Mouse (Mus musculus) yolk sac, embryonic 10.5 days (tissue): ENCODE results near the gene Gm6583.
"Not testable (repeated sequence)": the region's sequence is repeated elsewhere in the genome, so short reads cannot be mapped to it uniquely, and the experiment has no call there.

Source experiments
- DNase-seq: peaks from one replicate; pipeline ENCODE4 v3.0.0-alpha.2; 2017; ENCODE audit warnings: low spot score

The Gm6583 gene

DNA sequence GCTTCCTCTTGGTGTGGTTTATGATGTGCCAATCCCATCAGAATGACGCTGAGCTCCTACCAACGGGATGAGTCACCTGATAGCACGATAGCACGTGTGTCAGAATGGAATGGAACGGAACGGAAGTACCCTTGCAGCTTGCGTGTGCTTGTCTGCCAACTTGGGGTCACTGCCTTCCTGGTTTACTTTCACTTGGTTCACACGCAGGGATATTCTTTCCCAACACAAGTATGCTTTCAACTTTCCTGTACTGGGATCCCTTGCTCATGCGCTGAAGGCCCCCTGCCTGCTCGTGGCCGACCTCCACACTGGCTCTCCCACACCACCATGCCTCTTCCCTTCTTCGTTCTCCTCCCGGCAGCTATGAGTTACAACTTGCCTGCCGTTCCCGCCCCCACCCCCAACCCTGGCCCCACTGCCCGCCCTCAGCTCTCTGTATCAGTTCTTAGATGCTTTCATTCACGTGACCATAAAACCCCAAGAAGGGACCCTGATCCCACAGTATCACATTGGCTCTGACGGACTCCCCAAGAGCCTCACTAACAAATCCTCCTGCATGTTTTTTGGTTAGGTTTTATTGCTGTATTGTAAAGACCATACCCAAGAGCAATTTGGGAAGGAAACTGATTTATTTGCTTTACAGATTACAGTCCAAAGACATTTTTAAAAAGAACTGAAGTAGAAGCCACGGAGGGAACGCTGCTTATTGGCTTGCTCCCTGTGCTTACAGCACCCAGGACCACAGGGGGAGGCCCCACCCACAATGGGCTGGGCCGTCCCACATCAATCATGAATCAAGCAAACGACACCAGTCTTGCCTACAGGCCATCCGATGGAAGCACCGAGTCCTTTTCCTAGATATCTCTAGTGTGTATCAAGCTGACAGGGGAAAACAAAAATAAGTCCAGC, 30.9 kb downstream of the Gm6583 start:
- peak; percentile 30 for DNase-seq

DNA sequence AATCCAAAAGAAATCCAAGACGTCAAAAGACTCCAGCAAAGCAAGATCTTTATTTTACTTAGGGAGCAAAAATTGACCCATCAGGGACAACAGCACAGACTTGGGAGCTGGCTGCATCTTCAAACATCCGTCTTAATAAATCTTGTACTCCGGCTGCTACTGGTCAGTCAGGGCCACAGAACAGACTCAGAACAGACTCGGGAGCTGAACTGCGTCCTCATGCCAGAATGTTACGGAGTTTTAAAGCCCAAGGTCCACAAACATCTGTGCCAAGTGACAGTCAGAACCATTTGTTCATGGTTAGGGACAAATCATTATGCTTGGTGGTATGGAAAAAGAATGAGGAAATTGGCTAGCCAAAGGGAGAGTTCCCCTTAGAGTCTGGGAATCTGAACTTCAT, 32.6 kb downstream of the Gm6583 start:
- DNase-seq: no peak

DNA sequence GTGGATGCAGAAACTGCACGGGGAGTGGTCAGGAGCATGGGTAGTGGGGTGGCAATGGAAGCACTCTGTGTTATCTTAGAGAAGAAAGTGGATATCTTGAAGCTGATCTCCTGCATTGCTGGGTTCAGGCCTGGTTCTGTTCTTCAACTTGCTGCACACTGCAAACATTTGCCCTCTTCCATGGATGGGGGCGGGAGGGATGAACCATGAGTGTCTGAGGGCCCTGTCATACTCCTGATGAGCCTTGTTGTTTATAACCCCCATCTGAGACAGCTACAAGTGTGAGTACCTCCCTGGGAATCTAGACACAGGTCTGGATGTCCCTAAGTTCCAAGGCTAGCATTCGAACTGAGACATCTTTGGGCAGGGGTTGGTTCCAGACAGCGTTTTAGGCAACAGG, 34.5 kb downstream of the Gm6583 start:
- DNase-seq: no peak

DNA sequence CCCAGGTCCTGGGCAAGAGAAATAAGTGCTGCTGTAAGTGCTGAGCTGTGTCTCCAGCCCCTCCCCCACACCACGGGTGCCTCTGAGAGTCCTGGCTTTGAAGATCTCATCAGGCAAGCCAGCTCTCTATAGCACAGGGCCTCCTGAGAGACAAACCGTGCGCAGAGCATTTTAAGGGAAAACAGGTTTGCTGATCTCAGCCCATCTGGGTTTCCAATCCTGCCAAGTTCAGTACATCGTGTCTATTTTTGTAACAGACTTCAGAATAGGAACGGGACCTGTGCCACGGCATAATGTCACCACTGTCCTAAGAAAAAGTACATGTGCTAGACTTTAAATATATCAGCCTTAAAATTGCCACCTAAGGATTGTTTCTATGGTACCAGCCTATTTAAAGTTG, 34.9 kb downstream of the Gm6583 start:
- no peak for DNase-seq

DNA sequence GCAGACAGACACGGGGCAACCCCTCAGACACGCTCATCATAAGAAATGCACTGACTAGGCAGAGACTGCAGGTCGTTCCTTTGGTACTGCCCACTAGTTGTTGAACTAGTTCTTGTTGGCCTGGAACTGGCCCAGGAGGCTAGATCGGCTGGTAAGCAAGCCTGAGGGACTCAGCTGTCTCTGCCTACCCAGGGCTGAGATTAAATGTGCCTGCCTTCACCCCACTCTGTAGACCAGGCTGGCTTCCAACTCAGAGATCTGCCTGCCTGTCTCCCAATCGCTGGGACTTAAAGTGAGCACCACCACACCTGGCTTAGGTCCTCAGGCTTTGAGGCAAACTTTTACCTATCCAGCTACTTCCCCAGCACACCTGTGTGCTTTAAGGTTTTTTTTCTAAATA, 35.5 kb downstream of the Gm6583 start:
- no peak for DNase-seq

DNA sequence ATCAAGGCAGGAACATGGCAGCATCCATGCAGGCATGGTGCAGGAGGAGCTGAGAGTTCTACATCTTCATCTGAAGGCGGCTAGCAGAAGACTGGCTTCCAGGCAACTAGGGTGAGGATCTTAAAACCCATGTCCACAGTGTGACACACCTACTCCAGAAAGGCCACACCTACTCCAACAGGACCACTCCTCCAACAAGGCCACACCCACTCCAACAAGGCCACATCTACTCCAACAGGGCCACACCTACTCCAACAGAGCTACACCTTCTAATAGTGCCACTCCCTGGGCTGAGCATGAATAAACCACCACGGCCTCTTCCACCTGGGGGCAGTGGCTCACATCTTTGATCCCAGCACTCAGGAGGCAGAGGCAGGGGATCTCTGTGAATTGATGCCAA, 36.5 kb downstream of the Gm6583 start:
- not testable (repeated sequence) for DNase-seq

DNA sequence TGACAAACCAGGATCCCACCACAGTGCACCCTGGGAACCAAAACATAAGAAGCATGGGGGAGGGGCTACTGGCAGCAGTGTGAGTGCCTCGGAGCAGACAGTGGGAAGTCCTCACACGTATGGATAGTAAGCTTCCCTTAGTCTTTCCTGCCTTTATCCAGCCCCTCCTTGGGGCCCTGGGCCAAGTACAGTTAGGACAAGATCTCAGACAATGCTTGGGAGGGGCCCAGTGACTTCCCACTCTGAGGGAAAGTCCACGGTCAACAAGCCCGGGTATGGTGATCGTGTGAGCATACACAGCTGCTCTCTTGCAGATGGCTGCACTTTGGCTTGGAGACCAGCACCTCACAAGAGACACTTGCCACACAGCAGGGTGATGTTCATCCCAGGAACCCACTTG, 38.5 kb downstream of the Gm6583 start:
- no peak for DNase-seq

DNA sequence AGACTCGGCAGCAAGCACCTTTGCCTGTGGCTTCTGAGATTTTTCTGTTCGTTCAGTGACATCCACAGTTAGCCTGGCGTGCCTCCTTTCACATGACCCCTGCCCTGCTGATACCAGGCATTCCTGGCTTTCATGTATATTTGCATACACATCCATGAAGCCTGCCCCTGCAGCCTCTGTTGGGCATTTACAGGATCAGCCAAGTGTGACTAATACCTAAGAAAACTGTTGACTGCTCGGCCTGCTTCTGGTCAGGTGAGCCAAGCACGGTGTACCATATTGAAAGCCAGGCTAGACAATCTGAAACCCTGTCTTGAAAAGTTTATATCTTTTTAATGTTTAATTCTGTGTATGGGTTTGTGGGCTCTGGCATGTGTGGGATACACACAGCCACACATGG, 39.4 kb downstream of the Gm6583 start:
- DNase-seq: no peak

DNA sequence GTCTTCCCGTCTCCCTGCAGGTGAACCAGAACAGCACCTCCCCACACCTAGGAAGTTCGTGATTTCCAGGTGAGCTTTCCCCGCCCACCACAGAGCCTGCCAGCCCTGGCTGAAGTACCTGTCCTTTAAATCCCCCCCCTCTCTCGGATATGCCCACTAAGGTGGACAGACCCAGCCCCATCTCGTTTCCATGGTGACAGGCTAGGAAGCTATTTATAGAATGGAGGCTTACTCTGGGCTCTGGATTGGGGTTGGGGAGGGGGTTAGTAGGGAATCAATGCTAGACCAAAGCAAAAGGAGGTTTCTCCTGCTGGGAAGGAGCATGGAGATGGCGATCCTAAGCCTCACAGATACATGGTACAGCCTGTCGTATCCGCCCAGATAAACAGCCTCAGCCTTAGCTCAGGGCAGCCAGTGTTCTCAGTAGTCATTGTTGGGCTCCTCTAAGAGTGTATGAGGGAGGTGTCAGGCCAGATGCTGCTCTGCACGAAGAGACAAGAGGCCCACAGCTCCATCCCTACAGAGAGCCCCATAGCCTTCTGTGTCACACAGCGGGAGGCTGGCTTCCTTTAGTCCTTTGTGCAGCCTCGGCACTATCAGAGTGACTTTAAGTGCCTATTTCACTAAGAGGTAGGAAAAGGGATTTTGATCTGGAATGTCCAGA, 42.5 kb downstream of the Gm6583 start:
- DNase-seq: no peak

DNA sequence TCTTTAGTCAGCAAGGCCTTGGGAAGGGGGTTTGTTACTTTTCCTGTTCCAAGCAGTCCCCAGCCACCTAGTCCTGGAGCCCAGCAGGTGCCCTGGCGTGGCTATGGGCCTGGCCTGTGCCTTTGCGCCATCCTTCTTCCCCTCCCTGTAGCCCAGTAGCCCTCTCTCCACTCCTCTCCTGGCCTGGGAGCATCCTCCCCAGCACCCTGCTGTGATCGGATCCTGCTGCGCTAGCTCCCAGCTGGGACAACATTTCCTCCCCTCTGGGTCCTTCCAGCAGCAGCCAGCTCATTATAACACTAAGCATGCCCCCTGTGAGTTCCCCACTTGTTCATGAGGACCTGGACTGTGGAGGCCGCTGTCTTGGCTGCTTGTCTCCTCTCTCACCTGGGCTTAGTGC, 50.0 kb downstream of the Gm6583 start:
- DNase-seq: no peak
